Mouse (Mus musculus) CH12.LX (cell line): ENCODE data around the gene Gm26566. TPM values are rescaled to one million over a fixed set of nuclear protein-coding genes. Genes with fewer than 3 reads are reported as not detected.

Source experiments
- DNase-seq: peaks from one replicate; pipeline ENCODE4 v3.0.0-alpha.2; 2013; ENCODE audit errors: extremely low read depth
- H3K27ac ChIP-seq: 2 replicates; pipeline ENCODE4 v1.5.1; 2012; ENCODE audit warnings: low read depth, mild to moderate bottlenecking, control low read depth, moderate library complexity; ENCODE audit not compliant: insufficient read depth
- H3K27me3 ChIP-seq: replicated peaks from 2 replicates; pipeline ENCODE3; 2012; ENCODE audit warnings: inconsistent platforms
- H3K36me3 ChIP-seq, 2 experiments: replicated peaks in 1 of 2; 2 replicates each; pipeline versions ENCODE3 to v1.6.1; 2012; ENCODE audit warnings: inconsistent platforms in 1 of 2, low read length in 1 of 2, mild to moderate bottlenecking in 1 of 2, mixed read lengths in 1 of 2, moderate library complexity in 1 of 2; ENCODE audit not compliant: control insufficient read depth in 1 of 2, insufficient read depth in 1 of 2
- H3K4me1 ChIP-seq, 2 experiments: 2 replicates each; pipeline ENCODE4 v1.6.1; 2012; ENCODE audit warnings: inconsistent platforms in 1 of 2, moderate library complexity in 1 of 2; ENCODE audit not compliant: insufficient read depth in 2 of 2, control insufficient read depth in 1 of 2
- H3K4me2 ChIP-seq: 2 replicates; pipeline ENCODE4 v1.6.1; 2012; ENCODE audit warnings: low read depth, mild to moderate bottlenecking, control low read depth; ENCODE audit not compliant: poor library complexity, insufficient read depth, severe bottlenecking
- H3K4me3 ChIP-seq, 3 experiments: fragments of 150-350 bp in 1 of 3; sonication (generic) in 1 of 3; replicated peaks in 1 of 3; 2 replicates each; pipeline versions ENCODE3 to v1.5.1; 2011 to 2012; ENCODE audit warnings: low read depth in 2 of 3, low read length in 2 of 3, mild to moderate bottlenecking in 2 of 3, moderate library complexity in 2 of 3, control low read depth in 1 of 3, improper control_type of control experiment in 1 of 3, inconsistent platforms in 1 of 3, mixed read lengths in 1 of 3; ENCODE audit not compliant: poor library complexity in 1 of 3
- H3K79me2 ChIP-seq: replicated peaks from 2 replicates; pipeline ENCODE4 v1.6.1; 2012; ENCODE audit warnings: mild to moderate bottlenecking, moderate library complexity; ENCODE audit not compliant: control insufficient read depth, poor library complexity, insufficient read depth, severe bottlenecking; ENCODE audit errors: extremely low read depth
- H3K9ac ChIP-seq: 2 replicates; pipeline ENCODE4 v1.6.1; 2012; ENCODE audit warnings: low read depth, mild to moderate bottlenecking, control low read depth, moderate library complexity; ENCODE audit not compliant: insufficient read depth
- H3K9me3 ChIP-seq: replicated peaks from 2 replicates; pipeline ENCODE3; 2012; ENCODE audit warnings: low read length, inconsistent platforms, mixed read lengths
- CTCF ChIP-seq, 2 experiments: IDR thresholded peaks in 1 of 2; conservative IDR thresholded peaks in 1 of 2; 2 replicates each; pipeline ENCODE4 v1.5.1; 2011 to 2012; ENCODE audit warnings: low read depth in 2 of 2, low read length in 2 of 2, improper control_type of control experiment in 1 of 2, inconsistent platforms in 1 of 2, mild to moderate bottlenecking in 1 of 2, moderate library complexity in 1 of 2
- EP300 ChIP-seq: IDR thresholded peaks from 2 replicates; pipeline ENCODE4 v1.6.1; 2011; ENCODE audit warnings: low read length, improper control_type of control experiment
- JUN ChIP-seq: IDR thresholded peaks from 2 replicates; pipeline ENCODE4 v1.6.1; 2011; ENCODE audit warnings: low read depth, mild to moderate bottlenecking, low read length, improper control_type of control experiment, moderate library complexity; ENCODE audit not compliant: insufficient read depth
- JUND ChIP-seq: conservative IDR thresholded peaks from 2 replicates; pipeline ENCODE4 v1.6.1; 2011; ENCODE audit warnings: low read depth, low read length, improper control_type of control experiment
- KAT2A ChIP-seq: IDR thresholded peaks from 2 replicates; pipeline ENCODE4 v1.6.1; 2012; ENCODE audit warnings: low read length, improper control_type of control experiment, inconsistent platforms; ENCODE audit not compliant: insufficient replicate concordance
- MAZ ChIP-seq: IDR thresholded peaks from 2 replicates; pipeline ENCODE4 v1.6.1; 2012; ENCODE audit warnings: low read depth, mild to moderate bottlenecking, inconsistent platforms, low read length, improper control_type of control experiment, moderate library complexity
- MEF2A ChIP-seq: IDR thresholded peaks from 2 replicates; pipeline ENCODE4 v1.6.1; 2014; ENCODE audit warnings: low read depth, mild to moderate bottlenecking, inconsistent platforms, low read length, improper control_type of control experiment, borderline replicate concordance
- MXI1 ChIP-seq: IDR thresholded peaks from 2 replicates; pipeline ENCODE4 v1.6.1; 2011; ENCODE audit warnings: mild to moderate bottlenecking, low read depth, low read length, improper control_type of control experiment
- MYC ChIP-seq: IDR thresholded peaks from 2 replicates; pipeline ENCODE4 v1.6.1; 2011; ENCODE audit warnings: low read depth, mild to moderate bottlenecking, improper control_type of control experiment, low read length
- NELFE ChIP-seq: IDR thresholded peaks from 2 replicates; pipeline ENCODE4 v1.6.1; 2011; ENCODE audit warnings: low read depth, low read length, improper control_type of control experiment
- NRF1 ChIP-seq: IDR thresholded peaks from 2 replicates; pipeline ENCODE4 v1.6.1; 2014; ENCODE audit warnings: low read depth, mild to moderate bottlenecking, inconsistent platforms, low read length, improper control_type of control experiment, moderate library complexity
- POLR2A ChIP-seq: IDR thresholded peaks from 2 replicates; pipeline ENCODE4 v1.6.1; 2011; ENCODE audit warnings: low read depth, mild to moderate bottlenecking, improper control_type of control experiment, low read length
- POLR2AphosphoS2 ChIP-seq: IDR thresholded peaks from 2 replicates; pipeline ENCODE4 v1.6.1; 2011; ENCODE audit warnings: low read depth, low read length, improper control_type of control experiment
- RAD21 ChIP-seq: IDR thresholded peaks from 2 replicates; pipeline ENCODE4 v1.6.1; 2011; ENCODE audit warnings: low read depth, mild to moderate bottlenecking, low read length, improper control_type of control experiment, moderate library complexity
- RCOR1 ChIP-seq: conservative IDR thresholded peaks from 2 replicates; pipeline ENCODE4 v1.6.1; 2012; ENCODE audit warnings: low read depth, mild to moderate bottlenecking, inconsistent platforms, low read length, improper control_type of control experiment
- SIN3A ChIP-seq: IDR thresholded peaks from 2 replicates; pipeline ENCODE4 v1.6.1; 2012; ENCODE audit warnings: low read length, improper control_type of control experiment, inconsistent platforms
- SMC3 ChIP-seq: IDR thresholded peaks from 2 replicates; pipeline ENCODE4 v1.6.1; 2011; ENCODE audit warnings: low read depth, low read length, improper control_type of control experiment
- USF1 ChIP-seq: IDR thresholded peaks from 2 replicates; pipeline ENCODE4 v1.6.1; 2014; ENCODE audit warnings: low read depth, mild to moderate bottlenecking, inconsistent platforms, low read length, improper control_type of control experiment
- USF2 ChIP-seq: conservative IDR thresholded peaks from 2 replicates; pipeline ENCODE4 v1.6.1; 2011; ENCODE audit warnings: low read depth, low read length, improper control_type of control experiment
- ZC3H11A ChIP-seq: IDR thresholded peaks from 2 replicates; pipeline ENCODE4 v1.6.1; 2012; ENCODE audit warnings: low read depth, mild to moderate bottlenecking, inconsistent platforms, low read length, improper control_type of control experiment
- ZKSCAN1 ChIP-seq: IDR thresholded peaks from 2 replicates; pipeline ENCODE4 v1.6.1; 2012; ENCODE audit warnings: low read depth, inconsistent platforms, low read length, improper control_type of control experiment, borderline replicate concordance
- ZMIZ1 ChIP-seq: IDR thresholded peaks from 2 replicates; pipeline ENCODE4 v1.6.1; 2012; ENCODE audit warnings: low read depth, mild to moderate bottlenecking, inconsistent platforms, low read length, improper control_type of control experiment
- ZNF384 ChIP-seq: IDR thresholded peaks from 2 replicates; pipeline ENCODE4 v1.6.1; 2012; ENCODE audit warnings: low read depth, low read length, improper control_type of control experiment, inconsistent platforms
- dilution Hi-C: fragments of 300-500 bp; cut with MboI; formaldehyde crosslinking; loops from 2 replicates; pipeline ENCODE4 v1.14.3; 2020; ENCODE audit warnings: low sequenced_read_pairs; ENCODE audit not compliant: extremely low pct_unique_long_range_greater_than_20kb, extremely low pct_ligation_motif_present
- in situ Hi-C: fragments of 300-500 bp; cut with MboI; formaldehyde crosslinking; loops from 3 replicates; pipeline ENCODE4 v1.14.3; 2019; ENCODE audit warnings: low sequenced_read_pairs, low pct_ligation_motif_present, low pct_unique_long_range_greater_than_20kb, mixed read lengths
- polyA plus RNA-seq: library from polyadenylated mRNA; unstranded; fragments of >175 nt; gene quantifications from 2 replicates; pipeline ENCODE4 v1.2.1, GENCODE M21; 2012; ENCODE audit warnings: low read depth; ENCODE audit not compliant: insufficient read length
- total RNA-seq, 2 experiments: library from RNA; depleted of rRNA; stranded (reverse); fragments of 300-350 nt in 1 of 2; fragments of >200 nt in 1 of 2; gene quantifications; 2 replicates each; pipeline ENCODE4 v1.2.3; 2012 to 2014

Gm26566 gene
- total and polyA plus RNA-seq, 3 experiments, result 0.49 to 11.9 TPM; not detected in 1

DNA sequence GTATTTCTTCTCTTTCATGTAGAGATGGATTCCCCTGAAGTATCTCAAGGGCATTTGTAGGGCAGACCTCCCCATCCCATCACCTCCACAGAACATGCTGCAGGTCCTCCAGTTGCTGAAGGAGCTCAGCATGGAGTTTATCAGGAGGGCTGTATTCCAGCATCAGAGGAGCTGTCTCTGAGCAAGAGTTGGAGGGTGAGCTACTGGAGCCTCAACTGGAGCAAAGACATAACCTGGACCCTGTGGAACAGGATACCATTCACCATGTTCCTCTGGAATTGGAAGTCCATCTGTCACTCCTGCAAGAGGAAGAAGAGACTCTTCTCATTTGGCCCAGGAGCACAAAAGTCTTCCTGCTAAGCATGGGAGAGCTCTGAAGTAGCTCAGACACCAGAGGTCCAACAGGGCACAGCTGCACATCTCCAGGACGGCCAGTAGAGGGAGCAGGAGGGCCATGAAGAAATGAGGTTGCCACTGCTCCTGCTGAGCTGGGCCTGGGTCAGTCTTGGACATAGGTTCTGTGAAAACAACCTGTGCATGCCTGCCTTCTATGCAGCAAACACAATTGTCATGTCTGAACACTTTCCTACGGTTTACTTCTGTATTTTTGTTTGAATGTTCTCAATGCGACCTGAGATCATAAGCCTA, 25.2 kb upstream of the Gm26566 start:
- peaks cover 12% of the 10 kb centered on the region for H3K27me3 ChIP-seq
- no peaks in the 10 kb centered on the region for H3K79me2 ChIP-seq
- in situ Hi-C loops, result no loop called here
- H3K4me2 ChIP-seq, result no peak overlapping the region
- H3K27ac ChIP-seq, result no peak overlapping the region
- no peaks in the 10 kb centered on the region for H3K36me3 ChIP-seq
- peaks cover 5 to 20% of the 10 kb centered on the region in 2 experiments for H3K4me1 ChIP-seq
- no peak overlapping the region for H3K9ac ChIP-seq
- TF ChIP-seq NRF1 (no peak), RAD21 (peak; percentile 97), SMC3 (peak; percentile 90), ZC3H11A (peak; percentile 45), CTCF (conservative IDR thresholded peaks at IDR 0.05 in 1 of 2, IDR thresholded peaks at IDR 0.05 in 1 of 2; ENCODE audit: low read depth in 2 of 2, low read length in 2 of 2) (peak; percentile 95 to 99)
- H3K9me3 ChIP-seq, result no peaks in the 10 kb centered on the region
- dilution Hi-C loops, result no loop called here
- H3K4me3 ChIP-seq, result no peak overlapping the region
- DNase-seq, result peak; percentile 66

GRCm38 (mm10) chr4:88697108-88697507, 24.5 kb upstream of the Gm26566 start:
- dilution Hi-C loops, result no loop called here
- H3K4me3 ChIP-seq, result no peak overlapping the region
- H3K27me3 ChIP-seq, result peaks cover 9% of the 10 kb centered on the region
- H3K4me1 ChIP-seq, result peaks cover 6 to 27% of the 10 kb centered on the region in 2 experiments
- no peak overlapping the region for H3K27ac ChIP-seq
- no peak overlapping the region for H3K9ac ChIP-seq
- no peak for DNase-seq
- no peak overlapping the region for H3K4me2 ChIP-seq
- no peaks in the 10 kb centered on the region for H3K79me2 ChIP-seq
- H3K9me3 ChIP-seq, result no peaks in the 10 kb centered on the region
- TF ChIP-seq ZNF384 (no peak), MAZ (no peak), ZMIZ1 (no peak), SIN3A (no peak)
- in situ Hi-C loops, result no loop called here
- H3K36me3 ChIP-seq, result no peaks in the 10 kb centered on the region

GRCm38 (mm10) chr4:88697753-88698152, 23.9 kb upstream of the Gm26566 start:
- no peak for DNase-seq
- no peak overlapping the region for H3K27ac ChIP-seq
- no peak overlapping the region for H3K4me2 ChIP-seq
- H3K4me3 ChIP-seq, result no peak overlapping the region
- H3K27me3 ChIP-seq, result peaks cover 9% of the 10 kb centered on the region
- dilution Hi-C loops, result no loop called here
- no peaks in the 10 kb centered on the region for H3K9me3 ChIP-seq
- no peaks in the 10 kb centered on the region for H3K79me2 ChIP-seq
- TF ChIP-seq JUND, result no peak
- TF ChIP-seq POLR2A, result no peak
- no peak for TF ChIP-seq SMC3
- TF ChIP-seq EP300, result no peak
- TF ChIP-seq KAT2A, result no peak
- TF ChIP-seq POLR2AphosphoS2, result no peak
- TF ChIP-seq JUN, result no peak
- TF ChIP-seq ZC3H11A, result no peak
- no peak for TF ChIP-seq USF1
- TF ChIP-seq MXI1, result no peak
- TF ChIP-seq ZKSCAN1, result no peak
- TF ChIP-seq NELFE, result no peak
- TF ChIP-seq RCOR1, result no peak
- TF ChIP-seq USF2, result no peak
- TF ChIP-seq MYC, result no peak
- no peak for TF ChIP-seq MEF2A
- no peaks in the 10 kb centered on the region for H3K36me3 ChIP-seq
- H3K4me1 ChIP-seq, result peaks cover 6 to 32% of the 10 kb centered on the region in 2 experiments
- in situ Hi-C loops, result no loop called here
- H3K9ac ChIP-seq, result no peak overlapping the region
